Mouse (Mus musculus): ENCODE results near the gene Gpnmb. TPM values are rescaled to one million over a fixed set of nuclear protein-coding genes. Genes with fewer than 3 reads are reported as not detected.

Gpnmb gene
- 0.25 and 0.39 TPM in 2 replicates for polyA plus RNA-seq (2015; fragmentation: Nextera tagmentation; extraction: Ambion mirVana)

DNA sequence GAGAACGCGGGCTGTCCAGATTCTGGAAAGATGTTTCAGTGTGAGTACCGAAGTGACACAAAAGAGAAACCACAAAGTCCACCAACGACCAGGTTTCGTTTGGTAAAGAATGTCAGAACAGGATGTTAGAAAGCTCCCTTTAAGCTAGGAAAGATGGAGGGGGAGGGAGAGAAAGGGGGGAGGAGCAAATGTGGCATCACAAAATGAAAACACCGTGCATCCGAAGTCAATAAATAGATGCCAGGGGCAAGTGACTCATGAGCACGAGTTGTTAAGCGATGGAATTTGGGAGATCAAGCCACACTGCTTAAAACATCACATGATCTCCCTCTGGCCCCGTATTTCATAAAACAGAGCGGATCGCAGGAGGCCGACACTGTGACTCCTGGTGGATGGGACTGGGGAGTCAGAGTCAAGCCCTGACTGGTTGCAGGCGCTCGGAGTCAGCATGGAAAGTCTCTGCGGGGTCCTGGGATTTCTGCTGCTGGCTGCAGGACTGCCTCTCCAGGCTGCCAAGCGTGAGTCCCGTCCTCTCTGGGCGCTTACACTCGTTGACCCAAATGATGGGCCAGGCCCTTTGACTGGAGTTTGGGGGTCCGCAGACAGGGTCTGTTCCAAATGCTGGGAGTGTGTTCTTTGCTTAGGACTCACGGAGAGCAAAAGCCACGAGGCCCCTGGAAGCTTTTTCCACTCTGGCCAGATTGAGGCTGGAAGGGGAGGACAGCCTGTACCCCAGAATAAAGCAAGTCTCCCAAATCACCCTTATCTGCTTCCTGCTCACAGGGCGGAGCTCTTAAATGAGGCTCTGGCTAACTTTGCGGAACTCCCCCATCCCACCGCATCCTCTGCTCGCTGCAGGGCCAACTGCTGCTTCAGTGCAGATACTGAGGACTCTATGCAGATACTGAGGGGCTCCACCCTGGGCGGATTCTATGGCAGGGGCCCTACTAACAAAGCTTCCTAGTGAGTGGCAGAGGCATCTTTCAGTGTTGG is at the start of gene Gpnmb:
Gene Gpnmb (plus strand): TSS at position 272 of the 993 bp plus-strand sequence.
- Histone ChIP-seq H3K4me1 (replicated peaks) (peaks cover 11% of the 10 kb centered on the region), H3K9ac (no peak within 1 kb of the TSS)
- no peak for DNase-seq

DNA sequence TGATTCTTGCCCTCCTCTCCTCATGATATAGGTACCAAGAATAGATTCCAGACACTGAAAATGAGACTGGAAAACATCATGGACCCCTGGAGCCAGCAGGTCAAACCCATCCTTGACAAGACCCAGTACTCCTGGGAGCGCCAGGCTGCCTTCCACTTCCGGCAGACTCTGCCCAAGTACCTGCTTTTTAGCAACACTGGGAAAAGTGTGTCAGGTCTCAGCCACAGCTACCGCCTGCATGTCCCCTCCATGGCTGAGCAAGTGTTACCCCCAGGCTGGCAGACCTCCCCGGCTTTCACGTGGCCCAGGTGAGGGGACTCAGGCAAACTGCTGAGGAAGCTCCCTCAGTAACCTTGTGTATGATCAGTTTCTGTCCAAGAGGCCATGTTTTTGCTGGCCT is 46.4 kb upstream of the Gpnmb start:
- Histone ChIP-seq H3K27ac (no peak overlapping the region), H3K4me2 (no peak overlapping the region), H3K27me3 (no peaks in the 10 kb centered on the region), H3K9ac (no peak overlapping the region), H3K9me3 (replicated peaks) (no peaks in the 10 kb centered on the region), H3K36me3 (no peaks in the 10 kb centered on the region), H3K4me1 (replicated peaks) (no peaks in the 10 kb centered on the region), H3K4me3 (replicated peaks) (no peak overlapping the region)
- DNase-seq (no peak), ATAC-seq (ENCODE audit: low read depth) (no peak)
- WGBS (ENCODE audit: insufficient replicate concordance) = 64% methylated on average over 5 of the region's 5 CpGs

More for the DNA sequence above, at the start of gene Gpnmb:
- ATAC-seq (ENCODE audit: low read depth) = no peak
- H3K27ac ChIP-seq = no peak within 1 kb of the TSS
- H3K9me3 ChIP-seq (replicated peaks) = no peaks in the 10 kb centered on the region
- 23% methylated on average over 28 of the region's 28 CpGs for WGBS (ENCODE audit: insufficient replicate concordance)
- no peaks in the 10 kb centered on the region for H3K36me3 ChIP-seq
- peaks cover 33% of the 10 kb centered on the region for H3K27me3 ChIP-seq
- H3K4me2 ChIP-seq = peak within 1 kb of the TSS; percentile 25
- H3K4me3 ChIP-seq (replicated peaks) = no peak within 1 kb of the TSS

DNA sequence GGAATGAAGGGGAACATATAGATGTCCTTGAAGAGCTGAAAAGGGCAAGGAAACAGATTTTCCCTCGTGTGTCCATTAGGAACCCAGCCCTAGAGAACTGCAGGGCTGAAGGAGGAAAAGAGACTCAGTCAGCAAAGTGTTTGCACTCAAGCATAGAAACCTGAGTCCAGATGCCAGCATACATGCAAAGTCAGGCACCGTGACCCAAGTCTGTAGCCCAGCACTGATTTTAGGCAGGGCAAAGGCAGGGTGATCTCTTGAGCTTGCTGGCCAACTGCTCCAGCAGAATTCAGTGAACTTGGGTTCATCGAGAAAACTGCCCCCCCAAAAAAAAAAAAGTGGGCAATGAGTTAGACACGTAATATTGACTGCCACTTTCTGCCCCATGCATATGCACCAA is 44.4 kb upstream of the Gpnmb start:
- Histone ChIP-seq H3K9ac (no peak overlapping the region), H3K4me1 (replicated peaks) (no peaks in the 10 kb centered on the region), H3K27me3 (no peaks in the 10 kb centered on the region), H3K9me3 (replicated peaks) (no peaks in the 10 kb centered on the region), H3K27ac (no peak overlapping the region), H3K4me2 (no peak overlapping the region), H3K36me3 (no peaks in the 10 kb centered on the region), H3K4me3 (replicated peaks) (no peak overlapping the region)
- ATAC-seq (ENCODE audit: low read depth) (no peak), DNase-seq (no peak)
- WGBS (ENCODE audit: insufficient replicate concordance) = 54% methylated on average over 4 of the region's 4 CpGs

DNA sequence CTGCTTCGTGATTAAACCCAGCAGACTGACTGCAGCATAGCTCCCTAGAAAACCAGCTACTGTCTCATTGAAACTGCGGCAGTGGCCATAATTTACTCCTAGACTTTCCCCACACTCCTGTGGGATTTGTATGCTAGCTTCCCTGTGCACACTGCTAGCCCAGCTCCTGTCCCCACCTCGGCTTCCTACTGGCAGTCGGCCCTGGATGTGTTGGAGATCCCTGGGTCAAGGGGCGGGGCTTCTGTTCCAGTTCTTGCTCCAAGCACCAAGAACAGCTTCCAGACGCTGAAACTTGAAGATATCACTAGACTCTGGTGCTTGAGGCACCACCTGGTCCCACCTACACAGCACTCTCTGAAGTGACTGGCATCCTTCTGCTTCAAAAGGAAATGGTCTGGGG is 38.2 kb upstream of the Gpnmb start:
- H3K9ac ChIP-seq = no peak overlapping the region
- 54% methylated on average over 6 of the region's 6 CpGs for WGBS (ENCODE audit: insufficient replicate concordance)
- no peaks in the 10 kb centered on the region for H3K27me3 ChIP-seq
- H3K4me1 ChIP-seq (replicated peaks) = no peaks in the 10 kb centered on the region
- H3K4me3 ChIP-seq (replicated peaks) = no peak overlapping the region
- DNase-seq (no peak), ATAC-seq (ENCODE audit: low read depth) (no peak)
- no peaks in the 10 kb centered on the region for H3K36me3 ChIP-seq
- no peaks in the 10 kb centered on the region for H3K9me3 ChIP-seq (replicated peaks)
- H3K4me2 ChIP-seq = no peak overlapping the region
- H3K27ac ChIP-seq = no peak overlapping the region

DNA sequence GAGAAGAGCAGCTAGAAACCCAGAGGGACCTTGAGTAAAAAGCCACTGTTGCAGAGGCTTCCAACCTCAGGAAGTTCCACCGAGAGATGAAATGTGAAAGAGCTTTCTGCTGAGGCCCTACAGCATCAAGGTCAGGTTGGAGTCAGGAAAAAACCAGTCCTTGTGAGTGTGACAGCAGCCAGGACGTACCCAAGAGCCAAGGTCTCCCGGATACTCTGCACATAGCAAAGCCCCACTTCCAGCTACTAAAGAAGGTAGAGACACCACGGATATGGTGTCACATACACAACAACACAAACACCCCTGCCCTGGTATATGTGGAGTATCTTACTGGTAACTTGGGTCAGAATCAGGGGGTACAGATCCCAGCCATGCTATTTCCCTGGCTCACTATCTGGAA is 37.5 kb upstream of the Gpnmb start:
- H3K9ac ChIP-seq = no peak overlapping the region
- no peaks in the 10 kb centered on the region for H3K36me3 ChIP-seq
- no peak overlapping the region for H3K4me3 ChIP-seq (replicated peaks)
- H3K27me3 ChIP-seq = no peaks in the 10 kb centered on the region
- ATAC-seq (ENCODE audit: low read depth) = no peak
- DNase-seq = no peak
- no peaks in the 10 kb centered on the region for H3K4me1 ChIP-seq (replicated peaks)
- H3K4me2 ChIP-seq = no peak overlapping the region
- H3K9me3 ChIP-seq (replicated peaks) = no peaks in the 10 kb centered on the region
- no peak overlapping the region for H3K27ac ChIP-seq
- WGBS (ENCODE audit: insufficient replicate concordance) = 62% methylated on average over 4 of the region's 4 CpGs

DNA sequence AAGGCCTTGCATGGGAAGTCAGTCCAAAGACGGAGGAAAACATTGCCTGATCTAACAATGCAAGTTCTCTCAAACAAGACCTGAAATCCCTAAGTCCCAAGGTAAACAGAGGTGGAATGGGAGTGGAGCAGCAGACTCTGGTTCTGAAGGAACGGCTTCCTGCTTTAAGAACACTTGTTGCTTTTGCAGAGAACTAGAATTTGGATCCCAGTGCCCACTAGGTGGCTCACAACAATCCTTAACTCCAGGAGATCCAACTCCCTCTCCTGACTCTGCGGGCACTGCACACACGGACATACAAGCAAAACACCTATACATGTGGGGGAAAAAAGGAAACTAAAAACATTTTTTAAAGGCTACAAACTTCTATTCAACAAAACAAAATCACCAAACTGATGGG is 33.0 kb upstream of the Gpnmb start:
- 48% methylated on average over 4 of the region's 4 CpGs for WGBS (ENCODE audit: insufficient replicate concordance)
- no peak overlapping the region for H3K9ac ChIP-seq
- H3K36me3 ChIP-seq = no peaks in the 10 kb centered on the region
- no peaks in the 10 kb centered on the region for H3K9me3 ChIP-seq (replicated peaks)
- no peak overlapping the region for H3K27ac ChIP-seq
- no peak for ATAC-seq (ENCODE audit: low read depth)
- no peaks in the 10 kb centered on the region for H3K27me3 ChIP-seq
- DNase-seq = no peak
- H3K4me3 ChIP-seq (replicated peaks) = no peak overlapping the region
- peaks cover under 1% of the 10 kb centered on the region; the same call in 1 of the 2 replicates for H3K4me1 ChIP-seq (replicated peaks)
- no peak overlapping the region for H3K4me2 ChIP-seq

DNA sequence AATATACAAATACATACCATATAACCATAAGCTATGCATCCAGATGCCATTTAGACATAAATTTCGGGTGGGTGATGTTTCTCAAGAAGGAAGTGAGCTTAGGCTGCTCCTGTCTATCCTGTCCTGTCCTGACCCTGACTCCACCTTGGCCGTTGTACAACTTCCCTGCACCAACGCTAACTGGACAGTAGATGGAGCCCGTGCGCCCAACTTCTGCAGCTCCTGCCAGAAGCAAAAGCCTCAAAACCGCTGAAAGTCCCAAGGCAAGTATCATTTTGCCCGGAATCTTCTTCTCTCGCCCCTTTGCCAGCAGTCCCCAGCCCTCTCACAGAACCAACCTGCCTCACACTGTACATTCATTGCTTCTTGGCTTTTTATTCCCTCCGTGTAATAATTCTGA is 28.4 kb upstream of the Gpnmb start:
- no peaks in the 10 kb centered on the region for H3K27me3 ChIP-seq
- H3K36me3 ChIP-seq = no peaks in the 10 kb centered on the region
- H3K4me1 ChIP-seq (replicated peaks) = peaks cover 6% of the 10 kb centered on the region; the same call in 1 of the 2 replicates
- no peak for ATAC-seq (ENCODE audit: low read depth)
- H3K9ac ChIP-seq = no peak overlapping the region
- WGBS (ENCODE audit: insufficient replicate concordance) = 2% methylated on average over 9 of the region's 9 CpGs
- DNase-seq = peak; percentile 41
- H3K4me3 ChIP-seq (replicated peaks) = 0 out of 2 replicates have a peak overlapping the region, but pooled peaks have one; percentile 21
- H3K4me2 ChIP-seq = peak overlapping the region; percentile 48
- 0 out of 2 replicates have a peak, but pooled peaks cover 3% of the 10 kb centered on the region for H3K9me3 ChIP-seq (replicated peaks)
- H3K27ac ChIP-seq = no peak overlapping the region

DNA sequence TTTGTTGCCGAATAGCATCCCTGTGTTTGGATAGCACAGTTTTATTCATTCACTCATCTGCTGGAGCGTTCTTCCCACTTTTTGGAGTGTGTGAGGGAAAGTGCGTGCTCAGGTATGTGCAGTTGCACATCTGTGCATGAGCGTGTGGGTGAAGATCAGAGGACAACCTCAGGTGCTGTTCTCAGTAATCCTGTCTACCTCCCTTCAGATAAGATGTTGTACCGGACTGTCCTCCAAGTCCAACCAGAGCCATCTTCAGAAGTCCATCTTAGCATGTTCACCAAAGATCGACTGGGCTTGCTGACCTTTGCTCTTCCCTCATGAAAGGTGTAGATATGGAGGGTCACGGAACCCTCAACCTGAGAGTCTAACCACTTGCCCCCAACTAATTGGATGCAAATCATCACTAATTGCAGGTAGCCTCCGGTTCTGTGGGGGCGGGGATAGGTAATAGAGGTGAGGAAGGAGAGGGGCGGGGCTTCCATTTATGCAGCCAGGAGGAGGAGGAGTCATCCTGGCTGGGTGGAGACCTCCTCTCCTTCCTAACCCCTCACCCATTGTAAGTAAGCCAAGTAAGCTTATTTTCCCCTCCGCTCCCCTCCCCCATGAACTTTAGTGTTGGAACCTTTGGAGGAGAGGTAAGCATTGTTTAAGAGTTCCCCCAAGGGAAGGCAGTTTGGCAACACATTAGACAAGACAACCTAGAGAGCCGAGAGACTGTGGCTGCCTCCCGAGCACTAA is 27.8 kb upstream of the Gpnmb start:
- no peak for DNase-seq
- 0 out of 2 replicates have a peak, but pooled peaks cover 3% of the 10 kb centered on the region for H3K9me3 ChIP-seq (replicated peaks)
- H3K36me3 ChIP-seq = no peaks in the 10 kb centered on the region
- H3K4me3 ChIP-seq (replicated peaks) = 0 out of 2 replicates have a peak overlapping the region, but pooled peaks have one; percentile 21
- H3K27ac ChIP-seq = no peak overlapping the region
- no peak overlapping the region for H3K9ac ChIP-seq
- no peak for ATAC-seq (ENCODE audit: low read depth)
- H3K27me3 ChIP-seq = no peaks in the 10 kb centered on the region
- H3K4me1 ChIP-seq (replicated peaks) = peaks cover 6% of the 10 kb centered on the region; the same call in 1 of the 2 replicates
- WGBS (ENCODE audit: insufficient replicate concordance) = 27% methylated on average over 13 of the region's 13 CpGs
- peak overlapping the region; percentile 48 for H3K4me2 ChIP-seq

DNA sequence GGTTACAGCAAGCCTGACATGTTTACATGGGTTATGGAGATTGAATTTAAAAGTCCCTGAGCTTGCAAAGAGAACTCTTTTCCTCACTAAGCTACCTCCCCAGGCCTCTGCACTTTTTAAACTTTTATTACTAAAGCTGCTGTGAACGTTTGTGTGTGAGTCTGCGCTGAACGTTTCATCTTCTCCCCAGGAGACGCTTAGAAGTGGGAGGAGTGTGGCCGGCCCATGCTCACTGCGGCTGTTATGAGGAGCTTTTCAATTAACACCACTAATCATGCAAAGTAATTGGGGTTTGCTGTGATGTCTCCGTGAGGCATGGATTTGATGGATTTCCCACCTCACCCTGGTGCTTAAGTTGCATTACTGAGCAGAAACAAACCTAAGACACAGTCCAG is 27.2 kb upstream of the Gpnmb start:
- H3K4me3 ChIP-seq (replicated peaks) = no peak overlapping the region
- 0 out of 2 replicates have a peak, but pooled peaks cover 3% of the 10 kb centered on the region for H3K9me3 ChIP-seq (replicated peaks)
- no peak for DNase-seq
- H3K4me1 ChIP-seq (replicated peaks) = peaks cover 6% of the 10 kb centered on the region; the same call in 1 of the 2 replicates
- no peak overlapping the region for H3K9ac ChIP-seq
- H3K36me3 ChIP-seq = no peaks in the 10 kb centered on the region
- WGBS (ENCODE audit: insufficient replicate concordance) = 46% methylated on average over 7 of the region's 7 CpGs
- no peak for ATAC-seq (ENCODE audit: low read depth)
- H3K27ac ChIP-seq = no peak overlapping the region
- H3K4me2 ChIP-seq = no peak overlapping the region
- H3K27me3 ChIP-seq = no peaks in the 10 kb centered on the region

DNA sequence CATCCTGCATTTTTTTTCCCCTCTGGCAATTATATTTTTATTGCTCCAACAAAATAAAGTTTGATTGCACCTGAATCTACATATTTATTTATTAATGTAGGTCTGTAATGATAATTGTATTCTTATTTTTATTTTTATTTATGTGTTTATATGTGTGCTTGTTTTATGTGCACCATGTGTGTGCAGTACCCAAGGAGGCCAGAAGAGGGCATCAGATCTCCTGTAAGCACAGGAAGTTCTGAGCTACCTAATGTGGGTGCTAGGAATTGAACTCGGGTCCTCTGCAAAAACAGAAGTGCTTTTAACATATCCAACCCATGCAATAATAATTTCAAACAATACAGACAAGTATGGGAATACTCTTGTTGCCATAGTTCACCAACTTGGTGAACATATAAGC is 26.7 kb upstream of the Gpnmb start:
- 62% methylated on average over 1 of the region's 1 CpGs for WGBS (ENCODE audit: insufficient replicate concordance)
- Histone ChIP-seq H3K9me3 (replicated peaks) (0 out of 2 replicates have a peak, but pooled peaks cover 3% of the 10 kb centered on the region), H3K4me1 (replicated peaks) (peaks cover 6% of the 10 kb centered on the region; the same call in 1 of the 2 replicates), H3K36me3 (no peaks in the 10 kb centered on the region), H3K4me2 (no peak overlapping the region), H3K27ac (no peak overlapping the region), H3K27me3 (no peaks in the 10 kb centered on the region), H3K4me3 (replicated peaks) (no peak overlapping the region), H3K9ac (no peak overlapping the region)
- ATAC-seq (ENCODE audit: low read depth) (no peak), DNase-seq (no peak)

DNA sequence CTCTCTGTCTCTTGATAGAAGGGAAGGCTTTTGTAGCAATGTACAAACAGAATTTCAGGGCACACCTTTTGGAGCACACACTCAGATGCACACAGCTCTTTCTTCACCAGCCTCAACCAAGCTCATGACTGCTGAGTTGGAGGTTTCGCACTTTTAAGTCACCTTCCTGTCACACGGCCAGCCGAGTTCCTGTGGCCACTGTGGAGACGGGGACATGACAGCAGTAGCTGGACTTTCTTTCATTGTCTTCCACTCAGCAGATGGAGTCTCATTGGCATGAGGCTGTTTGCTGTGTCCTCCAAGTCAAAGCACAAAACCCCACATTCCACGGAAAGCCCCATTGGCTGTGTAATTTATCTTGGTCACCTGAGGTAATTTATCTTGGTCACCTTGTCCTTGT is 25.2 kb upstream of the Gpnmb start:
- ATAC-seq (ENCODE audit: low read depth) (no peak), DNase-seq (no peak)
- Histone ChIP-seq H3K27ac (no peak overlapping the region), H3K36me3 (no peaks in the 10 kb centered on the region), H3K27me3 (no peaks in the 10 kb centered on the region), H3K9me3 (replicated peaks) (0 out of 2 replicates have a peak, but pooled peaks cover 3% of the 10 kb centered on the region), H3K4me3 (replicated peaks) (no peak overlapping the region), H3K4me1 (replicated peaks) (peaks cover 6% of the 10 kb centered on the region; the same call in 1 of the 2 replicates), H3K9ac (no peak overlapping the region), H3K4me2 (no peak overlapping the region)
- WGBS (ENCODE audit: insufficient replicate concordance) = 53% methylated on average over 5 of the region's 5 CpGs
